Mouse (Mus musculus) E14TG2a.4 (cell line): Measurements from ENCODE around the gene Prex1.

Source experiments
- CTCF ChIP-seq: conservative IDR thresholded peaks from 2 replicates; pipeline ENCODE4 v1.5.1; 2014; ENCODE audit warnings: low read length
- NANOG ChIP-seq: IDR thresholded peaks from 2 replicates; pipeline ENCODE4 v1.6.1; 2014; ENCODE audit warnings: borderline replicate concordance, low read length, mixed read lengths
- POU5F1 ChIP-seq: IDR thresholded peaks from 2 replicates; pipeline ENCODE4 v1.6.1; 2014; ENCODE audit warnings: low read length, borderline replicate concordance

DNA sequence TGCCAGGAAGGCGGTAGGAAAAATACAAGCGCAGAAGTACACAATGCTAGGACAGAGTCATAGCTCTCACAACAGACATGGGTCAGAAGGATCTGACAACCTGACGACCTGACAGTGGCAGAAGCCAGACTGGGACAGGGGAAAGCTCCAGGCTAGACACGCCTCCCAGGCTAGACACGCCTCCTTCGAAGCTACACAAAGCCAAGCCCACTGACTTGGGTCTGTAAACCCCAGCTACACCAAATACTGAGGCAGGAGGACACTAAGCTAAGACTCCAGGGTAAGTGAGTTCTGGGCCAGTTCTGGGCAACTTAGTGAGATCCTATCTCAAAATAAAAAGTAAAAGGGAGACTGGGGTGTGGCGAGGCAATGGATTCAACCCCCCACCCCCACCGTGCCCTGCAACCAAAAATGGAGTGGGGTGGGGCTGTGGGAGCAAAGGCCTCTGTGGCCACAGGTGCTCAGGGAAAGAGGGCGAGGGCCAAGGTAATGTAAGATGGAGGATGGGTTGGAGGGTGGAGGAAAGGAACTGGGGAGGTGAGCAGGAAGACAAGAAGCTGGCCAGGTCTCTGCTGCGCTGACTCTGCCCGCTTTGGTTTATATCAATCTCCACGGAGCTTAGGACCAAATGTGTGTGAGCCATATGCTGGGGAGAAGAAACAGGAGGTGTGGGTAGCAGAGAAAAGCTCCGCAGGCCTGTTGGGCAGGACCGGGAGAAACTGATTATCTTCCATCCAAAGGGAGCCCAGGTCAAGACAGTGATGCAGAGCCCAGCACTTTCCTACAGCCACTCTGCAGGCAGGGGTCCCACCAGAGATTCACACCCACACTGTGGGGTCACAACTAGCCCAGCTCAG lies 37.8 kb downstream of the Prex1 start:
- TF ChIP-seq CTCF (no peak), POU5F1 (no peak), NANOG (no peak)
